Mouse (Mus musculus) kidney, postnatal 0 days (tissue): Measurements from ENCODE around the gene Gm4737. TPM values are rescaled to one million over a fixed set of nuclear protein-coding genes. Genes with fewer than 3 reads are reported as not detected.
A peak's percentile ranks its signal among the peaks of the same experiment; 100 is the strongest.

Experiments
- ATAC-seq: fragments of 200-750 bp; cut with Nextera tagmentation; replicated peaks from 2 replicates; pipeline ENCODE4 v1.8.0; 2017; ENCODE audit warnings: low read depth, moderate number of reproducible peaks, moderate TSS enrichment, moderate library complexity; ENCODE audit not compliant: low FRiP score
- DNase-seq: peaks from one replicate; pipeline ENCODE4 v3.0.0-alpha.2; 2016; ENCODE audit warnings: low spot score
- H3K27ac ChIP-seq: fragments of 300-500 bp; sonication (generic); 2 replicates; pipeline ENCODE4 v1.5.1; 2014; ENCODE audit warnings: mild to moderate bottlenecking
- H3K27me3 ChIP-seq: fragments of 300-500 bp; sonication (generic); 2 replicates; pipeline ENCODE4 v1.6.1; 2014; ENCODE audit warnings: low read length, mixed read lengths; ENCODE audit not compliant: insufficient read depth
- H3K36me3 ChIP-seq: fragments of 300-500 bp; sonication (generic); 2 replicates; pipeline ENCODE4 v1.6.1; 2014; ENCODE audit warnings: low read length, mixed read lengths; ENCODE audit not compliant: insufficient read depth
- H3K4me1 ChIP-seq: fragments of 300-500 bp; sonication (generic); replicated peaks from 2 replicates; pipeline ENCODE4 v1.6.1; 2014; ENCODE audit warnings: antibody characterized with exemption, low read length, mixed read lengths; ENCODE audit not compliant: insufficient read depth
- H3K4me2 ChIP-seq: fragments of 300-500 bp; sonication (generic); 2 replicates; pipeline ENCODE4 v1.6.1; 2014; ENCODE audit warnings: mild to moderate bottlenecking, low read length, moderate library complexity, mixed read lengths
- H3K4me3 ChIP-seq: fragments of 300-500 bp; sonication (generic); replicated peaks from 2 replicates; pipeline ENCODE4 v1.5.1; 2014; ENCODE audit warnings: low read depth, low read length
- H3K9ac ChIP-seq: fragments of 300-500 bp; sonication (generic); 2 replicates; pipeline ENCODE4 v1.6.1; 2014; ENCODE audit warnings: low read depth, low read length
- H3K9me3 ChIP-seq: fragments of 300-500 bp; sonication (generic); replicated peaks from 2 replicates; pipeline ENCODE4 v1.6.1; 2016; ENCODE audit warnings: low read length, inconsistent platforms, mixed read lengths
- CTCF ChIP-seq: IDR thresholded peaks from 2 replicates; pipeline ENCODE4 v1.5.1; 2016; ENCODE audit warnings: antibody characterized with exemption, low read depth, mild to moderate bottlenecking, moderate library complexity
- WGBS: fragments of 180-500 bp; shearing (Covaris S2); extraction: QIAGEN DNeasy Blood & Tissue Kit; methylation state at CpG from one replicate; pipeline ENCODE4 v1.1.7; 2014; 5-methylcytosine and 5-hydroxymethylcytosine counted together
- polyA plus RNA-seq: library from polyadenylated mRNA; unstranded; fragments of >200 nt; fragmentation: Nextera tagmentation; extraction: Ambion mirVana; gene quantifications from 2 replicates; pipeline ENCODE4 v1.2.1, GENCODE M21; 2015

Gene Gm4737
- polyA plus RNA-seq, 1 experiment from 2014 or later, result 3.5 TPM

GRCm38 (mm10) chr16:46151141-46151540 is 3.7 kb downstream of the Gm4737 start:
- Histone ChIP-seq H3K9ac (no peak overlapping the region), H3K4me2 (no peak overlapping the region), H3K27me3 (no peaks in the 10 kb centered on the region), H3K9me3 (no peaks in the 10 kb centered on the region), H3K36me3 (no peaks in the 10 kb centered on the region), H3K27ac (no peak overlapping the region), H3K4me1 (no peaks in the 10 kb centered on the region), H3K4me3 (no peak overlapping the region)
- ATAC-seq (no peak), DNase-seq (no peak)
- peak; percentile 46; the same call in 1 of the 2 replicates for TF ChIP-seq CTCF

- TF ChIP-seq CTCF, result no peak
- no peaks in the 10 kb centered on the region for H3K9me3 ChIP-seq
- DNase-seq, result peak; percentile 24
- no peaks in the 10 kb centered on the region for H3K36me3 ChIP-seq
- no peak overlapping the region for H3K27ac ChIP-seq
- ATAC-seq, result no peak
- H3K9ac ChIP-seq, result no peak overlapping the region
- WGBS, result 55% methylated on average over 3 of the region's 3 CpGs
- H3K4me1 ChIP-seq, result no peaks in the 10 kb centered on the region
- H3K4me2 ChIP-seq, result no peak overlapping the region
- H3K4me3 ChIP-seq, result no peak overlapping the region
- H3K27me3 ChIP-seq, result no peaks in the 10 kb centered on the region
Observed at GRCm38 (mm10) chr16:46148661-46149341, 6.1 kb downstream of the Gm4737 start.

- Histone ChIP-seq H3K27me3 (no peaks in the 10 kb centered on the region), H3K9me3 (no peaks in the 10 kb centered on the region), H3K36me3 (no peaks in the 10 kb centered on the region), H3K4me1 (no peaks in the 10 kb centered on the region), H3K9ac (no peak overlapping the region), H3K4me2 (no peak overlapping the region), H3K4me3 (no peak overlapping the region), H3K27ac (no peak overlapping the region)
- WGBS, result 69% methylated on average over 3 of the region's 3 CpGs
- DNase-seq (no peak), ATAC-seq (no peak)
- TF ChIP-seq CTCF, result no peak
Observed at GRCm38 (mm10) chr16:46146962-46147361, 7.9 kb downstream of the Gm4737 start.

GRCm38 (mm10) chr16:46122238-46122637 is 32.6 kb downstream of the Gm4737 start:
- Histone ChIP-seq H3K36me3 (no peaks in the 10 kb centered on the region), H3K4me2 (no peak overlapping the region), H3K4me1 (no peaks in the 10 kb centered on the region), H3K27ac (no peak overlapping the region), H3K9me3 (no peaks in the 10 kb centered on the region), H3K9ac (no peak overlapping the region), H3K27me3 (no peaks in the 10 kb centered on the region), H3K4me3 (no peak overlapping the region)
- no peak for ATAC-seq
- DNase-seq, result peak; percentile 47
- TF ChIP-seq CTCF, result no peak

- ATAC-seq (no peak), DNase-seq (peak; percentile 14)
- H3K4me2 ChIP-seq, result no peak overlapping the region
- H3K9ac ChIP-seq, result no peak overlapping the region
- TF ChIP-seq CTCF, result peak; percentile 64
- H3K27me3 ChIP-seq, result no peaks in the 10 kb centered on the region
- no peaks in the 10 kb centered on the region for H3K36me3 ChIP-seq
- no peaks in the 10 kb centered on the region for H3K4me1 ChIP-seq
- no peaks in the 10 kb centered on the region for H3K9me3 ChIP-seq
- H3K4me3 ChIP-seq, result no peak overlapping the region
- no peak overlapping the region for H3K27ac ChIP-seq
- 39% methylated on average over 2 of the region's 2 CpGs for WGBS
Observed at GRCm38 (mm10) chr16:46121420-46121819, 33.5 kb downstream of the Gm4737 start.

GRCm38 (mm10) chr16:46120607-46121006 is 34.3 kb downstream of the Gm4737 start:
- H3K27ac ChIP-seq, result no peak overlapping the region
- no peak overlapping the region for H3K9ac ChIP-seq
- no peaks in the 10 kb centered on the region for H3K36me3 ChIP-seq
- no peak overlapping the region for H3K4me2 ChIP-seq
- DNase-seq, result no peak
- H3K4me3 ChIP-seq, result no peak overlapping the region
- 0 out of 2 replicates have a peak, but pooled peaks have one; percentile 26 for TF ChIP-seq CTCF
- no peaks in the 10 kb centered on the region for H3K27me3 ChIP-seq
- 33% methylated on average over 3 of the region's 3 CpGs for WGBS
- no peaks in the 10 kb centered on the region for H3K4me1 ChIP-seq
- H3K9me3 ChIP-seq, result no peaks in the 10 kb centered on the region
- no peak for ATAC-seq

GRCm38 (mm10) chr16:46120020-46120419 is 34.9 kb downstream of the Gm4737 start, which contains the start of gene Cd96:
Cd96 (minus strand) TSS chr16:46120251.
- 80% methylated on average over 10 of the region's 10 CpGs for WGBS
- DNase-seq, result no peak
- TF ChIP-seq CTCF, result no peak

More at GRCm38 (mm10) chr16:46120020-46120419, 34.9 kb downstream of the Gm4737 start, which contains the start of gene Cd96:
- H3K27ac ChIP-seq, result no peak within 1 kb of the TSS
- no peak within 1 kb of the TSS for H3K4me2 ChIP-seq
- H3K9ac ChIP-seq, result no peak within 1 kb of the TSS
- ATAC-seq, result no peak
- H3K27me3 ChIP-seq, result no peaks in the 10 kb centered on the region
- H3K9me3 ChIP-seq, result no peaks in the 10 kb centered on the region
- H3K4me3 ChIP-seq, result no peak within 1 kb of the TSS
- no peaks in the 10 kb centered on the region for H3K4me1 ChIP-seq
- no peaks in the 10 kb centered on the region for H3K36me3 ChIP-seq
